Mouse (Mus musculus) brain, embryonic 14.5 days (tissue): ENCODE measurements around the gene Rhbdd2.
"Not testable (repeated sequence)": the region's sequence is repeated elsewhere in the genome, so short reads cannot be mapped to it uniquely, and the experiment has no call there.

Source experiments
- CTCF ChIP-seq: fragments of 200-500 bp; IDR thresholded peaks from 2 replicates; pipeline ENCODE4 v1.5.1; 2012; ENCODE audit warnings: inconsistent platforms, mild to moderate bottlenecking, moderate library complexity, borderline replicate concordance; ENCODE audit not compliant: insufficient read depth, insufficient read length; ENCODE audit errors: extremely low read depth
- POLR2A ChIP-seq: fragments of 200-500 bp; IDR thresholded peaks from 2 replicates; pipeline ENCODE4 v1.6.1; 2012; ENCODE audit warnings: mild to moderate bottlenecking, inconsistent platforms, borderline replicate concordance; ENCODE audit not compliant: poor library complexity, insufficient read depth, insufficient read length, severe bottlenecking; ENCODE audit errors: extremely low read depth

GRCm38 (mm10) chr5:135606717-135607116 lies 25.7 kb upstream of the Rhbdd2 start:
- not testable (repeated sequence) for TF ChIP-seq CTCF, POLR2A
